In the genomic region with DNA sequence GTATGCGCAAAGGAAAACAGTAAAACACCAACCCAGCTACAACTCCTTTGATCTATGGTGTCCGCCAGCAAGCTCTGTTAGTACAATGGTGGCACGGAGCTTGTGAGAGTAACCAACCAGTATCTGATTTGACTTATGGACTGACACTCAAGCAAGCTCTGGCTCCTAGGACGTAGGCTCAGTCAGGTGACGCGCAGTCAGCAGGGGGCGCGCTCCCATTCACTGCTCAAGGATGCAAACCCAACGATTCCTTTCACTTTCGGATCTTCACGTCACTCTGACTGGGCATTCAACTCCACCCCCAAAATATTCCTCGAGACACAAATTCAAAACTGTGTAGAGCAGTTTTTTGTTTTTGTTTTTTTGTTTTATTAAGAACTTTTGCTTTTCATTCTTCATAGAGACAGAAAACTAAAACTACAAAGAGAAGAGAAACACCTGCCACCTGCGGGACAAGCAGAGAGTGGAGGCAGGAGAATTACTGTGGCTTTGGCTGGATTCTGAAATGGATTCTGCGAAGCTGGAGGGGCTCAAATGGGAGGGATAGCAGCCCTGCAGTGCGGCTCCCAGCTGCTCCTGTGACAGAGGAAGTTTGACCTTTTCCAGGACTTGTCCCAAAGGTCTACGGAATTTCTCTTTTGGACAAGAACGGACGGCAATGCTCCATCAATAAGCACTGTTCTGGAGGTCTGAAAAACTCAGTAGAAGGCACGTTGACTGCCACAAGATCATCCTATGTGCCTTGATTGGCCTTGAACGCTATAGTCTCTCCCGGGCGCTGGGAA, we compare ENCODE assay signal across 8 mouse cellular contexts. TPM values are rescaled to one million over a fixed set of nuclear protein-coding genes. Genes with fewer than 3 reads are reported as not detected.
DNase-seq lines count a peak whose midpoint lies in the region; ATAC-seq lines count a peak whose summit lies in the region.

No protein-coding gene starts in this region.

- 31% methylated on average over 22 of the region's 22 CpGs for WGBS in heart, embryonic 11.5 days (ENCODE audit: insufficient replicate concordance)
- WGBS in kidney, embryonic 15.5 days, result 30% methylated on average over 22 of the region's 22 CpGs

- H3K4me2 ChIP-seq in heart, embryonic 11.5 days, result peak overlapping the region; percentile 70
- H3K4me2 ChIP-seq in kidney, embryonic 15.5 days, result peak overlapping the region; percentile 59

- no peaks in the 10 kb centered on the region for H3K9me3 ChIP-seq in heart, embryonic 11.5 days (replicated peaks; ENCODE audit: control insufficient read depth, low read length)
- no peaks in the 10 kb centered on the region for H3K9me3 ChIP-seq in kidney, embryonic 15.5 days (replicated peaks)

- no peak overlapping the region; the same call in 1 of the 2 replicates for H3K9ac ChIP-seq in heart, embryonic 11.5 days (ENCODE audit: low read depth, low read length)
- no peak overlapping the region for H3K9ac ChIP-seq in kidney, embryonic 15.5 days

- ATAC-seq in erythroblast, adult 5-6 weeks (replicated peaks; ENCODE audit: low FRiP score, poor library complexity, severe bottlenecking), result peak; percentile 100
- peak; percentile 57; the same call in 1 of the 2 replicates for ATAC-seq in heart, embryonic 11.5 days (replicated peaks; ENCODE audit: insufficient number of reproducible peaks, low FRiP score, low TSS enrichment)
- ATAC-seq in kidney, embryonic 15.5 days (replicated peaks; ENCODE audit: low FRiP score), result peak; percentile 81; the same call in 1 of the 2 replicates

- peak; percentile 97 for DNase-seq in CD4-positive, CD25-positive, alpha-beta regulatory T cell, adult 2 months (ENCODE audit: low read depth, low spot score)
- peak; percentile 89 for DNase-seq in brain, adult 2 months (ENCODE audit: low read depth, low spot score)
- peak; percentile 89 for DNase-seq in liver
- peak; percentile 41 to 57 for DNase-seq in monocyte, adult 2 months (ENCODE audit: low read depth in 1 of 2, low spot score in 2 of 2)
- DNase-seq in spleen, postnatal 14 days (ENCODE audit: low spot score in 2 of 2), result peak; percentile 59 to 66

- H3K36me3 ChIP-seq in heart, embryonic 11.5 days (ENCODE audit: control insufficient read depth, insufficient read depth, low read length), result no peaks in the 10 kb centered on the region
- no peaks in the 10 kb centered on the region for H3K36me3 ChIP-seq in kidney, embryonic 15.5 days

- H3K27me3 ChIP-seq in heart, embryonic 11.5 days (ENCODE audit: control insufficient read depth, insufficient read depth, low read length), result no peaks in the 10 kb centered on the region
- H3K27me3 ChIP-seq in kidney, embryonic 15.5 days, result 0 out of 2 replicates have a peak, but pooled peaks cover 5% of the 10 kb centered on the region

- H3K27ac ChIP-seq in heart, embryonic 11.5 days (ENCODE audit: low read depth, low read length), result no peak overlapping the region
- H3K27ac ChIP-seq in kidney, embryonic 15.5 days, result no peak overlapping the region

- H3K4me1 ChIP-seq in heart, embryonic 11.5 days (ENCODE audit: control insufficient read depth, insufficient read depth, low read length), result no peaks in the 10 kb centered on the region
- peaks cover 4% of the 10 kb centered on the region for H3K4me1 ChIP-seq in kidney, embryonic 15.5 days

- H3K4me3 ChIP-seq in heart, embryonic 11.5 days (ENCODE audit: low read depth, low read length), result peak overlapping the region; percentile 40
- H3K4me3 ChIP-seq in kidney, embryonic 15.5 days (replicated peaks), result peak overlapping the region; percentile 37

RNA-seq across cellular contexts. Expression of gene Ifna15, which starts 7.7 kb away (rescaled TPM):
- not detected in 2 replicates for total RNA-seq in erythroblast, adult 5-6 weeks (2015; ENCODE audit: low replicate concordance)
- total RNA-seq in erythroblast, adult 5-6 weeks (2017; ENCODE audit: low replicate concordance), result not detected in 2 replicates
- not detected in 2 replicates for polyA plus RNA-seq in heart, embryonic 11.5 days (2014; fragmentation: Nextera tagmentation; extraction: Ambion mirVana)
- polyA plus RNA-seq in kidney, embryonic 15.5 days (2015; fragmentation: Nextera tagmentation; extraction: Ambion mirVana), result not detected in 2 replicates

RNA-seq across cellular contexts. Expression of gene Ifna14, which starts 21.2 kb away (rescaled TPM):
- not detected in 2 replicates for total RNA-seq in erythroblast, adult 5-6 weeks (2015; ENCODE audit: low replicate concordance)
- not detected in 2 replicates for total RNA-seq in erythroblast, adult 5-6 weeks (2017; ENCODE audit: low replicate concordance)
- not detected in 2 replicates for polyA plus RNA-seq in heart, embryonic 11.5 days (2014; fragmentation: Nextera tagmentation; extraction: Ambion mirVana)
- polyA plus RNA-seq in kidney, embryonic 15.5 days (2015; fragmentation: Nextera tagmentation; extraction: Ambion mirVana), result not detected in 2 replicates

RNA-seq across cellular contexts. Expression of gene Ifnb1, which starts 27.8 kb away (rescaled TPM):
- not detected in 2 replicates for total RNA-seq in erythroblast, adult 5-6 weeks (2015; ENCODE audit: low replicate concordance)
- total RNA-seq in erythroblast, adult 5-6 weeks (2017; ENCODE audit: low replicate concordance), result not detected in 2 replicates
- polyA plus RNA-seq in heart, embryonic 11.5 days (2014; fragmentation: Nextera tagmentation; extraction: Ambion mirVana), result not detected in 2 replicates
- polyA plus RNA-seq in kidney, embryonic 15.5 days (2015; fragmentation: Nextera tagmentation; extraction: Ambion mirVana), result not detected in 2 replicates

RNA-seq across cellular contexts. Expression of gene Ifna9, which starts 41.8 kb away (rescaled TPM):
- total RNA-seq in erythroblast, adult 5-6 weeks (2015; ENCODE audit: low replicate concordance), result not detected in 2 replicates
- not detected in 2 replicates for total RNA-seq in erythroblast, adult 5-6 weeks (2017; ENCODE audit: low replicate concordance)
- not detected in 2 replicates for polyA plus RNA-seq in heart, embryonic 11.5 days (2014; fragmentation: Nextera tagmentation; extraction: Ambion mirVana)
- not detected in 2 replicates for polyA plus RNA-seq in kidney, embryonic 15.5 days (2015; fragmentation: Nextera tagmentation; extraction: Ambion mirVana)

RNA-seq across cellular contexts. Expression of gene Ifna12, which starts 52.8 kb away (rescaled TPM):
- total RNA-seq in erythroblast, adult 5-6 weeks (2015; ENCODE audit: low replicate concordance), result not detected in 2 replicates
- not detected in 2 replicates for total RNA-seq in erythroblast, adult 5-6 weeks (2017; ENCODE audit: low replicate concordance)
- polyA plus RNA-seq in heart, embryonic 11.5 days (2014; fragmentation: Nextera tagmentation; extraction: Ambion mirVana), result not detected in 2 replicates
- not detected in 2 replicates for polyA plus RNA-seq in kidney, embryonic 15.5 days (2015; fragmentation: Nextera tagmentation; extraction: Ambion mirVana)
